ENCODE assay signal across 17 mouse cellular contexts in the genomic region with DNA sequence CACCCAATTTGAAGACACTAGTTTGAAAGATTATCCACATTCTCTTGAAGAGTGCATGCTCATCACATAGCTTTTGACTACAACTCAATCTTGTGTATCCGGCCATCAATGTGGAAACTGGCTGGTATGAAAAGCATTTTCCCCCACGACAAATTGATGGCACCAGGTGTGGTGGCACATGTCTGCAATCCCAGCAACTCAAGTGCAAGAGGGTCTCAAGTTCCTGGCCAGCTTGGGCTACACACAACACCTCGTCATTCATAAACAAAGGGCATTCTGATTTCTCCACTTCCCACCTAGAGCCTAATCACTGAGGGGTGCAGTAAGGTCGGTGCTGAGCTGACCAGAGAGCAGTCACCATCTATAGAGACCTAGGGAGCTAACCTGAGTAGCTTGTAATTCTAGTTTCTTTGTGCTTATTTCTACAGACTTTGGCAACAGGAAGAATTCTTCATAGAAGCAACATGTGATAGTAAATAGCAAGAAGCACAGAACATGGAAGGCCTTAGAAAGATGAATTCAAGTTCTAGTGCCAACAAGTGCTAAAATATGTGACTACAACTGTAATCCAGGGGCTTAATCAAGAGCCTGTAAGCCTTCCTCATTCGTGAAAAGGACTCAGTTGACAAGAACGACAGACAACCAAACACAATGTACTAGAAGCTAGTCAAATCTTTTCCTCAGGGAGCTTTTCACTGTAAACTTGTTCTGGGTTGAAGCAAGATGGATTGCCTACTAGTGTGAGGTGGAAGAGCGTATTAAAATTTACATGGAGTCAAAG. TPM values are rescaled to one million over a fixed set of nuclear protein-coding genes. Genes with fewer than 3 reads are reported as not detected.
"Had no signal": no experiment of that assay in that cellular context is flagged by ENCODE, and none has a peak within 500 bp of the region (broad histone marks: within the 10 kb centered on the region; RNA-seq: fewer than 3 reads in every experiment).

No protein-coding gene starts in this region.

- H3K27me3 ChIP-seq: limb, embryonic 13.5 days; midbrain, embryonic 13.5 days; neural tube, embryonic 15.5 days had no signal

- DNase-seq: kidney, adult 11 months; kidney, postnatal 10 days; kidney, postnatal 4 days; left cerebral cortex, postnatal 4 days; lung, adult 18-20 months; right cerebral cortex, adult 18-20 months; right cerebral cortex, postnatal 25 days; thymus, postnatal 4 days had no signal

- ATAC-seq: midbrain, embryonic 13.5 days had no signal

- H3K4me2 ChIP-seq: neural tube, embryonic 15.5 days had no signal

- H3K9ac ChIP-seq: limb, embryonic 13.5 days; midbrain, embryonic 13.5 days; neural tube, embryonic 15.5 days had no signal

- H3K36me3 ChIP-seq: midbrain, embryonic 13.5 days; neural tube, embryonic 15.5 days had no signal

- H3K9me3 ChIP-seq: limb, embryonic 13.5 days; midbrain, embryonic 13.5 days; neural tube, embryonic 15.5 days had no signal

- H3K4me3 ChIP-seq: neural tube, embryonic 15.5 days had no signal

- H3K27ac ChIP-seq: limb, embryonic 13.5 days; midbrain, embryonic 13.5 days; neural tube, embryonic 15.5 days; stomach, postnatal 0 days had no signal

RNA-seq across cellular contexts. Expression of a gene that starts 3.2 kb away (rescaled TPM):
- polyA plus RNA-seq: kidney, embryonic 14.5 days; limb, embryonic 13.5 days; lung, embryonic 16.5 days; midbrain, embryonic 13.5 days; midbrain, postnatal 0 days; neural tube, embryonic 11.5 days; neural tube, embryonic 15.5 days; small intestine, adult 2 months had no signal
